Mouse (Mus musculus): ENCODE measurements around the gene Kcnt2. TPM values are rescaled to one million over a fixed set of nuclear protein-coding genes. Genes with fewer than 3 reads are reported as not detected.

The Kcnt2 gene
- total and polyA plus RNA-seq, 2 experiments from 2014 or later = 2.7 to 5.4 TPM

DNA sequence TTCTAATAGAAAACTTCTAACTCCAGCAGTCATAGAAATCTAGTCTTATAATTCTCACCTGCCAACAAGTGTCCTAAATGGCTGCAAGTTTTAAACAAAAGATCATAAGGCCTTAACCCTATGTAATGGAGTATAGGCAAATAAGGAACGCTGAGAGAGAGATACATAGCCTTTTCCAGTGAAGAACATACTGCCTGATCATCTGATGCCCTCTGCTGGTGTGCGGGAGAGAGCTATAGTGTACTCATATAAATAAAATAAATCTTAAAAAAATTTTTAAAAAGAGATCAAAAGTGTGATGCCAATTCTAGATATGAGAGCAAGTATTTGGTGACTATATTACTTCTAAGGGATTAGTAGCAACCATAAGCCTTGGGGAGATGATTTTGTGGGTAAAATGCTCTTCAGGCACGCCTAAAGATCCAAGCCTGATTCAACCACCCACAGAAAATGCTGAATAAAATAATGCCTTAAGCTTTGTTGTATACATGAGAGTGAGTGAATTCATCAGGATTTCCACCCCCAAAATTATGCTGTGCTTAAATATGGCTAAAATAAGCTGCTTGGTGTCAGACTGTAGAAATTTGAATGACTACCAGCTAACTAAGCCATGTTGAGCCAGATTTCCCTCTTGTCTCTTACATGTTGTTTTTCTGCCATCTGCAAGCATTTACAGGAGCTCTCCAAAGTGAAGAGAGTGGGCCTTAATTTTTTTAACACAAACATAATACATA is 413.8 kb downstream of the Kcnt2 start:
- TF ChIP-seq CTCF (IDR thresholded peaks at IDR 0.05; ENCODE audit: low read depth) = peak; percentile 35
- no peak overlapping the region for H3K9ac ChIP-seq (replicated peaks; ENCODE audit: low read length)
- DNase-seq (ENCODE audit: low spot score) (no peak), ATAC-seq (no peak)
- no peak overlapping the region for H3K4me3 ChIP-seq (ENCODE audit: low read length)
- H3K27me3 ChIP-seq (ENCODE audit: insufficient read depth, low read length) = no peaks in the 10 kb centered on the region
- no peaks in the 10 kb centered on the region for H3K36me3 ChIP-seq (ENCODE audit: insufficient read depth, low read length)
- no peaks in the 10 kb centered on the region for H3K4me1 ChIP-seq (ENCODE audit: insufficient read depth, low read length)
- no peaks in the 10 kb centered on the region for H3K9me3 ChIP-seq (ENCODE audit: low read length)
- H3K27ac ChIP-seq = no peak overlapping the region
- 64% methylated on average over 3 of the region's 3 CpGs for WGBS
- H3K4me2 ChIP-seq (ENCODE audit: low read depth, low read length) = no peak overlapping the region

DNA sequence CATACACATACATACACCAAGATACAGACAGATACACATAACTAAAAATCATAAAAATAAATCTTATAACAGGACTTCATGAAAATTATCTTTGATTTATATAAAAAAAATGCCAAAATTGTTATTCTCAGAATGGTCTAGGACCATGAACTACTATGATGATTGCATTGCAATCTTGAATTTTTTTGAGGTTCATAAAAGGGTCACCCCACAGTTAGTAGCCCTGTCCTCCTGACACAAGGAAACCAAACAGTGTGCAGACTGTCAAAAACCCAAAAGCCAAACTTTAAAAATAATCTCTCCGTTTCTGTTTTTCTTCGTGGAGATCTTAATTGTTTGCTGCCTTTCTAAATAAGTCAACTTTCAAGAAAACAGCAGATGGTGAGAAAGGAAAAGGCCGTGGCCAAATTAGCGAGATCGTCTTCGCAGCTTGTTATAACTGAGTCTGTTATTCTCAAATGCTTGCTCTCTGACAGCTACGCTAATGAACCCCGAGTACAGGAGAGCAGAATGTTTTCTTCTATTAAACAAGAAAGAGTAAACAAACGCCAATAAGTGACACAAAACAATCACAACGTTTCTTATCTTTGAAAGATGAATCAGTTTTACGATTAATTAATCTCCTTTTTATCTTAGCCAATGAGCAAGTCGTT is 414.9 kb downstream of the Kcnt2 start:
- Histone ChIP-seq H3K4me2 (ENCODE audit: low read depth, low read length) (peak overlapping the region; percentile 50), H3K9me3 (ENCODE audit: low read length) (no peaks in the 10 kb centered on the region), H3K36me3 (ENCODE audit: insufficient read depth, low read length) (no peaks in the 10 kb centered on the region), H3K4me3 (ENCODE audit: low read length) (peak overlapping the region; percentile 28), H3K4me1 (ENCODE audit: insufficient read depth, low read length) (no peaks in the 10 kb centered on the region), H3K27me3 (ENCODE audit: insufficient read depth, low read length) (no peaks in the 10 kb centered on the region), H3K27ac (no peak overlapping the region), H3K9ac (replicated peaks; ENCODE audit: low read length) (peak overlapping the region; percentile 15; the same call in 1 of the 2 replicates)
- TF ChIP-seq CTCF (IDR thresholded peaks at IDR 0.05; ENCODE audit: low read depth) = no peak
- DNase-seq (ENCODE audit: low spot score) (no peak), ATAC-seq (no peak)
- 37% methylated on average over 12 of the region's 12 CpGs for WGBS

DNA sequence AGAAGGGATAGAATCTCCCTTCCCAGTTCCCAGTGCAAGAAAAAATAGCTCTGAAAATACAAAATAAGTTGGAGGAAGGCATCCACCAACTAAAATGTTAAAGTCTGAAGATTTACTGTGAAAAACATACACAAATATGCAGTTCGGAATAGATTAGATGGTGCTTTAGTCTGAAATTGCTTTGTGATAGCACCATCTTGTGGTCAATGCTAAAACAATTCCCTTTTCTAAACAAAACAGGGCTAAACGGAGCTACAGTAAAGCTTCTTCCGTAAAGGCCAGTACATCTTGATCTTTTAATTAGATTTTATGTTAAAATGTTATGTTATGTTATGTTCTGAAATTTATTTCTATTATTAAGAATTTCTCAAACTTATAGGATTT is 415.4 kb downstream of the Kcnt2 start:
- DNase-seq (ENCODE audit: low spot score) (peak; percentile 76), ATAC-seq (peak; percentile 70; the same call in 1 of the 2 replicates)
- Histone ChIP-seq H3K4me1 (ENCODE audit: insufficient read depth, low read length) (no peaks in the 10 kb centered on the region), H3K4me2 (ENCODE audit: low read depth, low read length) (peak overlapping the region; percentile 50), H3K9me3 (ENCODE audit: low read length) (no peaks in the 10 kb centered on the region), H3K9ac (replicated peaks; ENCODE audit: low read length) (peak overlapping the region; percentile 15; the same call in 1 of the 2 replicates), H3K36me3 (ENCODE audit: insufficient read depth, low read length) (no peaks in the 10 kb centered on the region), H3K27me3 (ENCODE audit: insufficient read depth, low read length) (no peaks in the 10 kb centered on the region), H3K4me3 (ENCODE audit: low read length) (peak overlapping the region; percentile 28), H3K27ac (no peak overlapping the region)
- WGBS = 18% methylated on average over 3 of the region's 3 CpGs
- peak; percentile 76 for TF ChIP-seq CTCF (IDR thresholded peaks at IDR 0.05; ENCODE audit: low read depth)

Other genes with a start within 250 kb of the Kcnt2 start
- gene Cfh, start 62.4 kb upstream of the Kcnt2 start, total RNA-seq (2014; rRNA removed) = 15.7 and 16.4 TPM in 2 replicates
- 22.3 and 24.9 TPM in 2 replicates for gene Cfh, start 62.4 kb upstream of the Kcnt2 start, polyA plus RNA-seq (2015; fragmentation: Nextera tagmentation; extraction: Ambion mirVana)

All from hindbrain, postnatal 0 days (tissue).